Mouse (Mus musculus) lung, postnatal 36 days (tissue): ENCODE measurements around the gene Rhbdl1.

Source experiments
- DNase-seq: peaks from one replicate; pipeline ENCODE4 v3.0.0; 2022; ENCODE audit warnings: mixed read lengths

The Rhbdl1 gene

GRCm38 (mm10) chr17:25791320-25791842 is 45.7 kb downstream of the Rhbdl1 start:
- DNase-seq, result no peak

- no peak for DNase-seq
Measured at GRCm38 (mm10) chr17:25786781-25787504, 50.2 kb downstream of the Rhbdl1 start.

- DNase-seq, result no peak
Measured at GRCm38 (mm10) chr17:25786280-25786679, 50.8 kb downstream of the Rhbdl1 start, which contains the start of gene Ccdc78. Gene Ccdc78, plus strand, starts transcription at chr17:25786580.

GRCm38 (mm10) chr17:25785281-25785745 is 51.8 kb downstream of the Rhbdl1 start, which contains the start of gene Haghl:
Gene Haghl, minus strand, starts transcription at chr17:25785673.
- DNase-seq, result peak; percentile 98
